In genomic region chr10:80808099-80808984, GRCm38 (mm10) we compare ENCODE assay signal across 9 mouse cellular contexts. TPM values are rescaled to one million over a fixed set of nuclear protein-coding genes. Genes with fewer than 3 reads are reported as not detected.
DNase-seq lines count a peak whose midpoint lies in the region; ATAC-seq and TF ChIP-seq lines count a peak whose summit lies in the region.
"Had no signal": no experiment of that assay in that cellular context is flagged by ENCODE, and none has a peak within 500 bp of the region (broad histone marks: within the 10 kb centered on the region; RNA-seq: fewer than 3 reads in every experiment).

No protein-coding gene starts in this region.

- 20% methylated on average over 40 of the region's 40 CpGs for WGBS in heart, embryonic 15.5 days
- 18% methylated on average over 40 of the region's 40 CpGs for WGBS in hindbrain, embryonic 13.5 days
- 14% methylated on average over 40 of the region's 40 CpGs for WGBS in midbrain, embryonic 16.5 days
- WGBS in lung, adult 2 months: 23% methylated on average over 40 of the region's 40 CpGs

- H3K4me2 ChIP-seq in heart, embryonic 15.5 days: peak overlapping the region; percentile 93
- peak overlapping the region; percentile 95 for H3K4me2 ChIP-seq in hindbrain, embryonic 13.5 days
- H3K4me2 ChIP-seq in midbrain, embryonic 16.5 days (ENCODE audit: low read length): peak overlapping the region; percentile 97

- peak overlapping the region; percentile 53 for H3K9ac ChIP-seq in heart, embryonic 15.5 days
- peak overlapping the region; percentile 60 for H3K9ac ChIP-seq in hindbrain, embryonic 13.5 days
- peak overlapping the region; percentile 85 for H3K9ac ChIP-seq in midbrain, embryonic 16.5 days (ENCODE audit: low read depth, low read length)

- H3K36me3 ChIP-seq in heart, embryonic 15.5 days: peaks cover 13% of the 10 kb centered on the region
- peaks cover 22% of the 10 kb centered on the region for H3K36me3 ChIP-seq in hindbrain, embryonic 13.5 days
- peaks cover 13% of the 10 kb centered on the region; the same call in 1 of the 2 replicates for H3K36me3 ChIP-seq in midbrain, embryonic 16.5 days (ENCODE audit: control insufficient read depth, insufficient read depth, low read length)

- H3K4me1 ChIP-seq in heart, embryonic 15.5 days (replicated peaks): peaks cover 63% of the 10 kb centered on the region
- H3K4me1 ChIP-seq in hindbrain, embryonic 13.5 days (replicated peaks): peaks cover 46% of the 10 kb centered on the region
- H3K4me1 ChIP-seq in midbrain, embryonic 16.5 days (ENCODE audit: control insufficient read depth, insufficient read depth, low read length): peaks cover 27% of the 10 kb centered on the region
- H3K4me1 ChIP-seq in lung, adult 2 months (ENCODE audit: control insufficient read depth, insufficient read depth, low read length): 0 out of 2 replicates have a peak, but pooled peaks cover 3% of the 10 kb centered on the region

- no peak for TF ChIP-seq POLR2A in lung, adult 2 months (IDR thresholded peaks at IDR 0.05; ENCODE audit: borderline replicate concordance, extremely low read depth, low read depth, low read length)

- no peaks in the 10 kb centered on the region for H3K9me3 ChIP-seq in heart, embryonic 15.5 days (replicated peaks)
- H3K9me3 ChIP-seq in hindbrain, embryonic 13.5 days: no peaks in the 10 kb centered on the region
- H3K9me3 ChIP-seq in midbrain, embryonic 16.5 days (replicated peaks; ENCODE audit: control insufficient read depth, low read length, poor library complexity, severe bottlenecking): no peaks in the 10 kb centered on the region

- DNase-seq in heart, adult 8-10 months (ENCODE audit: low spot score): no peak
- peak; percentile 47 for DNase-seq in embryo, embryonic 10 days (ENCODE audit: low spot score)
- DNase-seq in left cerebral cortex, adult 9 months (ENCODE audit: low spot score in 2 of 2): no peak
- DNase-seq in adrenal gland, postnatal 36 days: no peak
- no peak for DNase-seq in lung, adult 2 months

- H3K4me3 ChIP-seq in heart, embryonic 15.5 days: peak overlapping the region; percentile 32
- peak overlapping the region; percentile 0; the same call in 1 of the 2 replicates for H3K4me3 ChIP-seq in hindbrain, embryonic 13.5 days
- peak overlapping the region; percentile 9; the same call in 1 of the 2 replicates for H3K4me3 ChIP-seq in midbrain, embryonic 16.5 days (ENCODE audit: low read depth, low read length)
- no peak overlapping the region for H3K4me3 ChIP-seq in lung, adult 2 months (replicated peaks; ENCODE audit: extremely low read depth, low read depth, low read length)

- no peak for ATAC-seq in heart, embryonic 15.5 days (replicated peaks; ENCODE audit: insufficient number of reproducible peaks, insufficient read depth, low FRiP score, low read depth)
- ATAC-seq in hindbrain, embryonic 13.5 days (ENCODE audit: low FRiP score): no peak
- no peak for ATAC-seq in midbrain, embryonic 16.5 days

- H3K27me3 ChIP-seq in heart, embryonic 15.5 days: peaks cover 5% of the 10 kb centered on the region; the same call in 1 of the 2 replicates
- peaks cover 54% of the 10 kb centered on the region for H3K27me3 ChIP-seq in hindbrain, embryonic 13.5 days
- peaks cover 18% of the 10 kb centered on the region for H3K27me3 ChIP-seq in midbrain, embryonic 16.5 days (ENCODE audit: control insufficient read depth, insufficient read depth, low read depth, low read length)

- peak overlapping the region; percentile 86; the same call in 1 of the 2 replicates for H3K27ac ChIP-seq in heart, embryonic 15.5 days
- H3K27ac ChIP-seq in hindbrain, embryonic 13.5 days: peak overlapping the region; percentile 89
- no peak overlapping the region for H3K27ac ChIP-seq in midbrain, embryonic 16.5 days (ENCODE audit: low read length)

- no peak for TF ChIP-seq CTCF in lung, adult 2 months (IDR thresholded peaks at IDR 0.05; ENCODE audit: insufficient read depth, low read length)

RNA-seq across cellular contexts. Expression of gene Amh, which starts 3.3 kb away (rescaled TPM):
- 0.16 and 0.19 TPM in 2 replicates for polyA plus RNA-seq in heart, embryonic 15.5 days (2015; fragmentation: Nextera tagmentation; extraction: Ambion mirVana)
- total RNA-seq in heart, adult 8-10 months (2022): under 1 TPM; 0.14 to 0.50 (median 0.20) TPM
- polyA plus RNA-seq in hindbrain, embryonic 13.5 days (2015; fragmentation: Nextera tagmentation; extraction: Ambion mirVana): 0.22 TPM in 1 of 2 replicates, not detected in the other
- polyA plus RNA-seq in midbrain, embryonic 16.5 days (2015; fragmentation: Nextera tagmentation; extraction: Ambion mirVana): not detected in 2 replicates
- under 1 TPM; 0.40 to 0.83 TPM for total RNA-seq in adrenal gland, postnatal 36 days (2021)
- 0.62 and 1.3 TPM in 2 replicates for polyA plus RNA-seq in lung, adult 2 months (2012; rRNA removed)

RNA-seq across cellular contexts. Expression of gene Jsrp1, which starts 5.0 kb away (rescaled TPM):
- 4.0 and 5.1 TPM in 2 replicates for polyA plus RNA-seq in heart, embryonic 15.5 days (2015; fragmentation: Nextera tagmentation; extraction: Ambion mirVana)
- 1 to 10 TPM in 1 of 4 experiments, under 1 TPM in 3; 0.47 to 1.6 (median 0.75) TPM for total RNA-seq in heart, adult 8-10 months (2022)
- polyA plus RNA-seq in hindbrain, embryonic 13.5 days (2015; fragmentation: Nextera tagmentation; extraction: Ambion mirVana): 0.56 and 0.95 TPM in 2 replicates
- polyA plus RNA-seq in midbrain, embryonic 16.5 days (2015; fragmentation: Nextera tagmentation; extraction: Ambion mirVana): 0.39 and 0.45 TPM in 2 replicates
- total RNA-seq in adrenal gland, postnatal 36 days (2021): 1 to 10 TPM; 4.7 to 7.2 TPM
- polyA plus RNA-seq in lung, adult 2 months (2012; rRNA removed): 7.7 TPM in 1 of 2 replicates, not detected in the other
- total RNA-seq: MEL had no signal

RNA-seq across cellular contexts. Expression of gene Plekhj1, which starts 9.9 kb away (rescaled TPM):
- 65.2 and 83.1 TPM in 2 replicates for polyA plus RNA-seq in heart, embryonic 15.5 days (2015; fragmentation: Nextera tagmentation; extraction: Ambion mirVana)
- total RNA-seq in heart, adult 8-10 months (2022): 10 to 100 TPM; 29.8 to 37.4 (median 32.7) TPM
- 128 and 132 TPM in 2 replicates for polyA plus RNA-seq in hindbrain, embryonic 13.5 days (2015; fragmentation: Nextera tagmentation; extraction: Ambion mirVana)
- polyA plus RNA-seq in midbrain, embryonic 16.5 days (2015; fragmentation: Nextera tagmentation; extraction: Ambion mirVana): 121 and 125 TPM in 2 replicates
- 10 to 100 TPM; 84.6 to 86.8 TPM for total RNA-seq in adrenal gland, postnatal 36 days (2021)
- polyA plus RNA-seq in lung, adult 2 months (2012; rRNA removed): 51.2 and 58.8 TPM in 2 replicates

RNA-seq across cellular contexts. Expression of gene Sf3a2, which starts 10.3 kb away (rescaled TPM):
- 38.3 and 48.3 TPM in 2 replicates for polyA plus RNA-seq in heart, embryonic 15.5 days (2015; fragmentation: Nextera tagmentation; extraction: Ambion mirVana)
- 10 to 100 TPM; 25.0 to 33.0 (median 31.5) TPM for total RNA-seq in heart, adult 8-10 months (2022)
- 55.9 and 61.6 TPM in 2 replicates for polyA plus RNA-seq in hindbrain, embryonic 13.5 days (2015; fragmentation: Nextera tagmentation; extraction: Ambion mirVana)
- polyA plus RNA-seq in midbrain, embryonic 16.5 days (2015; fragmentation: Nextera tagmentation; extraction: Ambion mirVana): 57.8 and 60.6 TPM in 2 replicates
- 10 to 100 TPM; 51.4 to 55.6 TPM for total RNA-seq in adrenal gland, postnatal 36 days (2021)
- polyA plus RNA-seq in lung, adult 2 months (2012; rRNA removed): 35.7 and 38.7 TPM in 2 replicates

RNA-seq across cellular contexts. Expression of gene Oaz1, which starts 18.1 kb away (rescaled TPM):
- polyA plus RNA-seq in heart, embryonic 15.5 days (2015; fragmentation: Nextera tagmentation; extraction: Ambion mirVana): 1,772 and 2,077 TPM in 2 replicates
- total RNA-seq in heart, adult 8-10 months (2022): 1,000 to 10,000 TPM in 2 of 4 experiments, 100 to 1,000 TPM in 2; 848 to 1,083 (median 963) TPM
- 1,227 and 1,240 TPM in 2 replicates for polyA plus RNA-seq in hindbrain, embryonic 13.5 days (2015; fragmentation: Nextera tagmentation; extraction: Ambion mirVana)
- polyA plus RNA-seq in midbrain, embryonic 16.5 days (2015; fragmentation: Nextera tagmentation; extraction: Ambion mirVana): 1,102 and 1,149 TPM in 2 replicates
- 1,000 to 10,000 TPM in 1 of 2 experiments, 100 to 1,000 TPM in 1; 923 to 1,039 TPM for total RNA-seq in adrenal gland, postnatal 36 days (2021)
- polyA plus RNA-seq in lung, adult 2 months (2012; rRNA removed): 804 and 834 TPM in 2 replicates
